Mouse (Mus musculus): Measurements from ENCODE around the gene Gm14632. TPM values are rescaled to one million over a fixed set of nuclear protein-coding genes. Genes with fewer than 3 reads are reported as not detected.

Gene Gm14632
- total RNA-seq (2023), result not detected

DNA sequence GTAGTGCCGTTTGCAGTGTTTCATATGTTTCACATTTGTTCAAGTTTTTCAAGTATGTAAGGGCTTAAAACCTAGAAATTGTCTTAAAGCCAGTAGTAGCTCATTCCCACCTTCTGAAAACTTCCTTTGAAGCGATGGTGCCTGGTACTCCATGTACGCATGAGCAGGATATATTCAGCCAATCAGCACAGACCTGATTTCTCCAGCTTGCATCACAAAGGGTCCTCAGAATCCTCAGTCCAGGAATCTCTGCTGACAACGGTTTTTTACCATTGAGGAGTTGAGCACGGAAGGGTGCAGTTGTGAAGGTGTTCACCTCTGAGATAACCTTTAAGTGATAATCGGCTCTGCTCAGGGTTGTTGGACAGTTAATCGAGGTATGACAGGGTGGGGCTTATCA, at the start of gene Gm14632:
TSS of gene Gm14632 (plus strand) at position 301 of the 400 bp plus-strand sequence.

